Mouse (Mus musculus) liver, embryonic 14.5 days (tissue): ENCODE data around the gene Phactr1.

Source experiments
- CTCF ChIP-seq: IDR thresholded peaks from 2 replicates; pipeline ENCODE4 v1.5.1; 2016; ENCODE audit warnings: antibody characterized with exemption, low read depth, control low read depth
- EP300 ChIP-seq: IDR thresholded peaks from 2 replicates; pipeline ENCODE4 v1.6.1; 2016; ENCODE audit warnings: antibody characterized with exemption, low read depth

DNA sequence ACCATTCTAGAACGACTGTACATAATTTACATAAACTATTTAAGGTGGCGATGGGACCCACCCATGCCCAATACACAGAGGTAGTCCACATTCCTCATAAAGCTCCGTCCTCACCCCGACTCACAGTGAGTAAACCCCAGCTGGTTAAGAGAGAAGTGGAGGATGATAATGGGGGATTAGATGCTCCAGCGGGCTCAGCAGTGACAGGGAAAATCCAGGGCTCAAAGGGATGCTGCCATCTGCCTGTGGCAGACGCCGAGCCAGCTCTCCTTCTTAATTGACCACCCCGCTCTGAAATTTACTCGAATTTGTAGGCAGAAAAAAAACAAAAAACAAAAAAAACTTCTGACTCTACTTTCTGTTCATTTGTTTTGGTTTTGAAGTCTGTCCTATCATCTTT lies 487.3 kb downstream of the Phactr1 start:
- TF ChIP-seq CTCF (no peak), EP300 (no peak)
